Mouse (Mus musculus): ENCODE data around the gene Tmcc2. TPM values are rescaled to one million over a fixed set of nuclear protein-coding genes. Genes with fewer than 3 reads are reported as not detected.
"Not testable (repeated sequence)": the region's sequence is repeated elsewhere in the genome, so short reads cannot be mapped to it uniquely, and the experiment has no call there.

Tmcc2 gene
- polyA plus RNA-seq, 1 experiment = 2.0 TPM

- 85% methylated on average over 5 of the region's 5 CpGs for WGBS
These were observed 18.7 kb downstream of the Tmcc2 start for GRCm38 (mm10) chr1:132372354-132372753.

GRCm38 (mm10) chr1:132371298-132372081 lies 19.6 kb downstream of the Tmcc2 start:
- 47% methylated on average over 8 of the region's 8 CpGs for WGBS
- no peak for DNase-seq (ENCODE audit: low read depth, low spot score)

More at GRCm38 (mm10) chr1:132372354-132372753, 18.7 kb downstream of the Tmcc2 start:
- DNase-seq (ENCODE audit: low read depth, low spot score) = no peak

GRCm38 (mm10) chr1:132370681-132371173 lies 20.4 kb downstream of the Tmcc2 start:
- no peak for DNase-seq (ENCODE audit: low read depth, low spot score)
- WGBS = 69% methylated on average over 9 of the region's 9 CpGs

- 22% methylated on average over 7 of the region's 7 CpGs for WGBS
These were observed 23.2 kb downstream of the Tmcc2 start for GRCm38 (mm10) chr1:132367692-132368506.

GRCm38 (mm10) chr1:132366937-132367336 lies 24.1 kb downstream of the Tmcc2 start:
- no peak for DNase-seq (ENCODE audit: low read depth, low spot score)
- WGBS = 76% methylated on average over 6 of the region's 6 CpGs

More at GRCm38 (mm10) chr1:132367692-132368506, 23.2 kb downstream of the Tmcc2 start:
- DNase-seq (ENCODE audit: low read depth, low spot score) = peak; percentile 67

GRCm38 (mm10) chr1:132366235-132366634 lies 24.8 kb downstream of the Tmcc2 start:
- DNase-seq (ENCODE audit: low read depth, low spot score) = no peak
- 59% methylated on average over 8 of the region's 8 CpGs for WGBS

- WGBS = 63% methylated on average over 4 of the region's 4 CpGs
- no peak for DNase-seq (ENCODE audit: low read depth, low spot score)
These were observed 25.4 kb downstream of the Tmcc2 start for GRCm38 (mm10) chr1:132365645-132366044.

- DNase-seq (ENCODE audit: low read depth, low spot score) = no peak
- 72% methylated on average over 7 of the region's 7 CpGs for WGBS
These were observed 26.1 kb downstream of the Tmcc2 start for GRCm38 (mm10) chr1:132364896-132365557.

- DNase-seq (ENCODE audit: low read depth, low spot score) = no peak
- 75% methylated on average over 3 of the region's 3 CpGs for WGBS
These were observed 26.7 kb downstream of the Tmcc2 start for GRCm38 (mm10) chr1:132364388-132364787.

- 76% methylated on average over 6 of the region's 6 CpGs for WGBS
- DNase-seq (ENCODE audit: low read depth, low spot score) = no peak
These were observed 29.1 kb downstream of the Tmcc2 start for GRCm38 (mm10) chr1:132361959-132362358.

GRCm38 (mm10) chr1:132356841-132357240 lies 34.2 kb downstream of the Tmcc2 start:
- WGBS = 68% methylated on average over 1 of the region's 1 CpGs
- DNase-seq (ENCODE audit: low read depth, low spot score) = no peak

GRCm38 (mm10) chr1:132355841-132356242 lies 35.2 kb downstream of the Tmcc2 start:
- DNase-seq (ENCODE audit: low read depth, low spot score) = peak; percentile 73

GRCm38 (mm10) chr1:132355162-132355601 lies 35.9 kb downstream of the Tmcc2 start:
- DNase-seq (ENCODE audit: low read depth, low spot score) = no peak
- WGBS = 84% methylated on average over 6 of the region's 6 CpGs

More at GRCm38 (mm10) chr1:132355841-132356242, 35.2 kb downstream of the Tmcc2 start:
- WGBS = 0% methylated on average over 3 of the region's 3 CpGs

GRCm38 (mm10) chr1:132354234-132354633 lies 36.8 kb downstream of the Tmcc2 start:
- no peak for DNase-seq (ENCODE audit: low read depth, low spot score)
- 73% methylated on average over 9 of the region's 9 CpGs for WGBS

- DNase-seq (ENCODE audit: low read depth, low spot score) = no peak
- WGBS = 35% methylated on average over 5 of the region's 5 CpGs
These were observed 37.7 kb downstream of the Tmcc2 start for GRCm38 (mm10) chr1:132353389-132353788.

GRCm38 (mm10) chr1:132351058-132351457 lies 40.0 kb downstream of the Tmcc2 start:
- no peak for DNase-seq (ENCODE audit: low read depth, low spot score)
- WGBS = 97% methylated on average over 4 of the region's 4 CpGs

GRCm38 (mm10) chr1:132349601-132350000 lies 41.5 kb downstream of the Tmcc2 start:
- not testable (repeated sequence) for DNase-seq (ENCODE audit: low read depth, low spot score)
- 84% methylated on average over 3 of the region's 3 CpGs for WGBS

GRCm38 (mm10) chr1:132349049-132349448 lies 42.0 kb downstream of the Tmcc2 start:
- not testable (repeated sequence) for DNase-seq (ENCODE audit: low read depth, low spot score)

GRCm38 (mm10) chr1:132348401-132348800 lies 42.7 kb downstream of the Tmcc2 start:
- 82% methylated on average over 5 of the region's 5 CpGs for WGBS
- DNase-seq (ENCODE audit: low read depth, low spot score) = no peak

- no peak for DNase-seq (ENCODE audit: low read depth, low spot score)
These were observed 44.1 kb downstream of the Tmcc2 start for GRCm38 (mm10) chr1:132346951-132347350.
